Mouse (Mus musculus) liver, embryonic 11.5 days (tissue): ENCODE data around the gene Osbp2. TPM values are rescaled to one million over a fixed set of nuclear protein-coding genes. Genes with fewer than 3 reads are reported as not detected.

Source experiments
- ATAC-seq: fragments of 200-750 bp; cut with Nextera tagmentation; replicated peaks from 2 replicates; pipeline ENCODE4 v1.8.0; 2017; ENCODE audit warnings: moderate number of reproducible peaks, mild to moderate bottlenecking, moderate TSS enrichment, moderate library complexity; ENCODE audit not compliant: low FRiP score
- DNase-seq: peaks from one replicate; pipeline ENCODE4 v3.0.0-alpha.2; 2017; ENCODE audit warnings: low spot score
- H3K27ac ChIP-seq: fragments of 300-500 bp; sonication (generic); 2 replicates; pipeline ENCODE4 v1.5.1; 2014; ENCODE audit warnings: mild to moderate bottlenecking, low read depth, low read length, control low read depth
- H3K27me3 ChIP-seq: fragments of 300-500 bp; sonication (generic); replicated peaks from 2 replicates; pipeline ENCODE4 v1.6.1; 2014; ENCODE audit warnings: low read length, mixed read lengths; ENCODE audit not compliant: control insufficient read depth, insufficient read depth
- H3K36me3 ChIP-seq: fragments of 300-500 bp; sonication (generic); 2 replicates; pipeline ENCODE4 v1.6.1; 2014; ENCODE audit warnings: mild to moderate bottlenecking, low read length, moderate library complexity, mixed read lengths; ENCODE audit not compliant: control insufficient read depth, insufficient read depth
- H3K4me1 ChIP-seq: fragments of 300-500 bp; sonication (generic); replicated peaks from 2 replicates; pipeline ENCODE4 v1.6.1; 2014; ENCODE audit warnings: low read length, mixed read lengths; ENCODE audit not compliant: control insufficient read depth, insufficient read depth
- H3K4me2 ChIP-seq: fragments of 300-500 bp; sonication (generic); 2 replicates; pipeline ENCODE4 v1.6.1; 2014; ENCODE audit warnings: mild to moderate bottlenecking, control low read depth, moderate library complexity
- H3K4me3 ChIP-seq: fragments of 300-500 bp; sonication (generic); 2 replicates; pipeline ENCODE4 v1.5.1; 2014; ENCODE audit warnings: low read depth, low read length, control low read depth
- H3K9ac ChIP-seq: fragments of 300-500 bp; sonication (generic); 2 replicates; pipeline ENCODE4 v1.6.1; 2014; ENCODE audit warnings: low read depth, low read length, control low read depth
- H3K9me3 ChIP-seq: fragments of 300-500 bp; sonication (generic); 2 replicates; pipeline ENCODE4 v1.6.1; 2016; ENCODE audit warnings: low read length, inconsistent platforms, mixed read lengths; ENCODE audit not compliant: control insufficient read depth
- WGBS: fragments of 180-500 bp; shearing (Covaris S2); extraction: QIAGEN DNeasy Blood & Tissue Kit; methylation state at CpG from one replicate; pipeline ENCODE4 v1.1.7; 2014; 5-methylcytosine and 5-hydroxymethylcytosine counted together
- polyA plus RNA-seq: library from polyadenylated mRNA; unstranded; fragments of >200 nt; fragmentation: Nextera tagmentation; extraction: Ambion mirVana; gene quantifications from 2 replicates; pipeline ENCODE4 v1.2.1, GENCODE M21; 2014

The Osbp2 gene
- polyA plus RNA-seq, 1 experiment from 2014 or later: 0.38 TPM

- 49% methylated on average over 10 of the region's 10 CpGs for WGBS
- Histone ChIP-seq H3K4me1 (no peaks in the 10 kb centered on the region), H3K9ac (no peak overlapping the region), H3K27me3 (no peaks in the 10 kb centered on the region), H3K4me2 (no peak overlapping the region), H3K4me3 (no peak overlapping the region), H3K36me3 (no peaks in the 10 kb centered on the region), H3K27ac (no peak overlapping the region), H3K9me3 (no peaks in the 10 kb centered on the region)
- ATAC-seq (no peak), DNase-seq (no peak)
Measured at GRCm38 (mm10) chr11:3725331-3726054, 138.2 kb downstream of the Osbp2 start.

GRCm38 (mm10) chr11:3724726-3725125 is 139.0 kb downstream of the Osbp2 start:
- no peak overlapping the region for H3K27ac ChIP-seq
- no peaks in the 10 kb centered on the region for H3K27me3 ChIP-seq
- no peak for ATAC-seq
- no peak overlapping the region for H3K4me3 ChIP-seq
- no peak overlapping the region for H3K9ac ChIP-seq
- H3K9me3 ChIP-seq: no peaks in the 10 kb centered on the region
- DNase-seq: no peak
- no peak overlapping the region for H3K4me2 ChIP-seq
- 62% methylated on average over 5 of the region's 5 CpGs for WGBS
- no peaks in the 10 kb centered on the region for H3K36me3 ChIP-seq
- H3K4me1 ChIP-seq: no peaks in the 10 kb centered on the region

- H3K27ac ChIP-seq: no peak overlapping the region
- WGBS: 75% methylated on average over 4 of the region's 4 CpGs
- no peaks in the 10 kb centered on the region for H3K36me3 ChIP-seq
- H3K9ac ChIP-seq: no peak overlapping the region
- no peak overlapping the region for H3K4me3 ChIP-seq
- DNase-seq (no peak), ATAC-seq (no peak)
- H3K4me1 ChIP-seq: no peaks in the 10 kb centered on the region
- H3K27me3 ChIP-seq: no peaks in the 10 kb centered on the region
- no peak overlapping the region for H3K4me2 ChIP-seq
- H3K9me3 ChIP-seq: no peaks in the 10 kb centered on the region
Measured at GRCm38 (mm10) chr11:3723910-3724309, 139.8 kb downstream of the Osbp2 start.

- ATAC-seq: no peak
- Histone ChIP-seq H3K27me3 (no peaks in the 10 kb centered on the region), H3K27ac (no peak overlapping the region), H3K4me1 (no peaks in the 10 kb centered on the region), H3K36me3 (no peaks in the 10 kb centered on the region), H3K4me3 (no peak overlapping the region), H3K4me2 (no peak overlapping the region), H3K9ac (no peak overlapping the region), H3K9me3 (no peaks in the 10 kb centered on the region)
- WGBS: 45% methylated on average over 3 of the region's 3 CpGs
- no peak for DNase-seq
Measured at GRCm38 (mm10) chr11:3722861-3723260, 140.8 kb downstream of the Osbp2 start.

- H3K36me3 ChIP-seq: no peaks in the 10 kb centered on the region
- H3K27me3 ChIP-seq: no peaks in the 10 kb centered on the region
- no peak overlapping the region for H3K4me3 ChIP-seq
- no peak overlapping the region for H3K4me2 ChIP-seq
- H3K9me3 ChIP-seq: no peaks in the 10 kb centered on the region
- H3K4me1 ChIP-seq: no peaks in the 10 kb centered on the region
- H3K9ac ChIP-seq: no peak overlapping the region
- no peak for ATAC-seq
- DNase-seq: no peak
- no peak overlapping the region for H3K27ac ChIP-seq
- WGBS: 55% methylated on average over 3 of the region's 3 CpGs
Measured at GRCm38 (mm10) chr11:3722036-3722435, 141.7 kb downstream of the Osbp2 start.

GRCm38 (mm10) chr11:3716662-3717061 is 147.0 kb downstream of the Osbp2 start:
- no peaks in the 10 kb centered on the region for H3K9me3 ChIP-seq
- WGBS: 91% methylated on average over 6 of the region's 6 CpGs
- no peak overlapping the region for H3K4me3 ChIP-seq
- H3K9ac ChIP-seq: no peak overlapping the region
- H3K27ac ChIP-seq: no peak overlapping the region
- DNase-seq (no peak), ATAC-seq (no peak)
- H3K27me3 ChIP-seq: no peaks in the 10 kb centered on the region
- H3K4me2 ChIP-seq: no peak overlapping the region
- no peaks in the 10 kb centered on the region for H3K4me1 ChIP-seq
- H3K36me3 ChIP-seq: no peaks in the 10 kb centered on the region

GRCm38 (mm10) chr11:3714486-3714885 is 149.2 kb downstream of the Osbp2 start:
- 37% methylated on average over 15 of the region's 15 CpGs for WGBS
- no peak for ATAC-seq

GRCm38 (mm10) chr11:3710203-3710602 is 153.5 kb downstream of the Osbp2 start:
- Histone ChIP-seq H3K36me3 (no peaks in the 10 kb centered on the region), H3K9me3 (no peaks in the 10 kb centered on the region), H3K4me3 (no peak overlapping the region), H3K4me2 (no peak overlapping the region), H3K27ac (no peak overlapping the region), H3K4me1 (no peaks in the 10 kb centered on the region), H3K27me3 (0 out of 2 replicates have a peak, but pooled peaks cover 2% of the 10 kb centered on the region), H3K9ac (no peak overlapping the region)
- WGBS: 63% methylated on average over 14 of the region's 14 CpGs
- ATAC-seq (no peak), DNase-seq (no peak)

More at GRCm38 (mm10) chr11:3714486-3714885, 149.2 kb downstream of the Osbp2 start:
- H3K4me2 ChIP-seq: no peak overlapping the region
- H3K27me3 ChIP-seq: no peaks in the 10 kb centered on the region
- no peak overlapping the region for H3K27ac ChIP-seq
- H3K4me3 ChIP-seq: no peak overlapping the region
- H3K9ac ChIP-seq: no peak overlapping the region
- no peak for DNase-seq
- no peaks in the 10 kb centered on the region for H3K4me1 ChIP-seq
- no peaks in the 10 kb centered on the region for H3K9me3 ChIP-seq
- no peaks in the 10 kb centered on the region for H3K36me3 ChIP-seq

GRCm38 (mm10) chr11:3707057-3707456 is 156.6 kb downstream of the Osbp2 start:
- H3K9me3 ChIP-seq: no peaks in the 10 kb centered on the region
- WGBS: 53% methylated on average over 8 of the region's 8 CpGs
- no peak overlapping the region for H3K4me2 ChIP-seq
- no peaks in the 10 kb centered on the region for H3K4me1 ChIP-seq
- ATAC-seq (peak; percentile 58), DNase-seq (no peak)
- no peak overlapping the region for H3K27ac ChIP-seq
- no peak overlapping the region for H3K4me3 ChIP-seq
- H3K36me3 ChIP-seq: no peaks in the 10 kb centered on the region
- H3K27me3 ChIP-seq: peaks cover 6% of the 10 kb centered on the region
- H3K9ac ChIP-seq: no peak overlapping the region
